Mouse (Mus musculus) thymus, postnatal 25 days (tissue): ENCODE data around the gene Nfkb1.

Experiments
- DNase-seq: peaks from one replicate; pipeline ENCODE4 v3.0.0; 2022

The Nfkb1 gene

DNA sequence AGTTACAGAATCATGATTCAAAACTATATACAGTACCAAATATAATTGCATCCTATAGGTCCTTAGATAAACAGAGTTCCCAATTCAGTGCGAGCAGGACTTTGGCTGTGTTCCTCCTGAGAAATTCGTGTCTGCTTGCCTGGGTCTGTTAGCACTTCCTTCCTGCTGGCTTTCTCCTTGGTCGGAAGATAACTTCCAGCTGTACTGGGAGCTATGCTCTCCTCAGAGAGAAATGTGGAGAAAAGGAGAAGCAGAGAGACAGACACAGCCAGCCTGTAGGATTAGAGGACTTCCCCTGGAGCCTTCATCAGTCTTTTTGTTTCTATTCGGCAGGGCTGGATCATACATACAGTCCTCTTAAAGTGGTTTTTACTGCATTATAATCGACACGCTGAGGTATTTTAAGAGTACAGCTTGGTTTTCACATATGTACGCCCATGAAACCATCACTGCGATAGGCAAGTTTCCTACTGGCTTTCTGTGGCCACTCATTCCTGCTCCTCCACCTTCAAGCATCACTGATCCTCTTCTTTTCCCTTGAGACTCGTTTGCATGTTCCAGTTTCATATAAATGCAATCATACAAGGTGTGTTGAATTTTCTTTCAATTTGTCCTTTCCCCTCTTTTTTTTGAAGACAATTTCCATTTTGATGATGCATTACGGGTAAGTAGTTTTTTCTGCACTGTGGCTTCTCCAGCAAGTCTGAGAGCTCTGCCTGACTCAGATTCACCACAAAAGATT is 8.3 kb upstream of the Nfkb1 start:
- DNase-seq, result no peak

DNA sequence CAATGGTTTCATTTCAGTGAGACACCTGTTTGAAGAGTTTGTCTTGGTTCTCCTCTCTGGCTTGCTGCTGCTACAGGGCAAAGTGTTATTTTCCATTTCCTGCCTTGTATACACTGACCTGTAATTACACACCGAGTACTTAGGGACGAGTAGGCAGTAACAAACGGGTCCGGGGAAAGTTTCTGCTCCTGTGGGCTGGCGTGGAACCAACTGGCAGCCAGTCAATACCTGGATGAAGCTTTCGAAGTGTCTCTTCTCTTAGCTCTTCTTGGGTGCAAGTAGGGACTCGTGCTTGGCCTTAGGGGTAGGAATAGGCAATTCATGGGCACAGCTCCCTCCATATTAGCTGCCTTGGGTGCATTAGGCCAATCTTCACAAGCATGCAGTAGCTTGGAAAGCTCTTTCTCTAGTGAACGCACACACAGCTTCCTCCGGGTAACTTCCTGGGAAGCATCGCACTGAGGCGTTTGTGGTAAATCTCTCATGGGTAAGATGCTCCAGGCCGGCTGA is 7.2 kb upstream of the Nfkb1 start:
- DNase-seq, result no peak

DNA sequence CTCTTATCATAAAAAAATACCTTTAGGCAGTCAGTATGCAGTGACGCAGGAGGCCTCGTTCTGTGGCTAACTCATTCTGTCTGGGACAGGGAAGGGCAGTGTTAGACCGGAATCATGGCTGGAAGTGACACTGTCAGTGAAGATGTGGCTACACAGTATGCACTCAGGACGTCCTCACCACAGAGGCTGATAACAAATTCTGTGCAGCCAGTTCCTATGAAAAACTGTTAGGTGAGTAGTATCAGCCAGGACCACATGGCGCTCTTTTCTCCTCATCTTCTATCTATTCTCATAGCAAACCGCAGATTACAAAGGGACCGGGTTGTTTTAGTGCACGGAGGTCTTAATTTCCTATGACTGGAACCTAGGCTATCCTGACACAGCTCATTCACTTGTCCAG is 4.9 kb upstream of the Nfkb1 start:
- no peak for DNase-seq

DNA sequence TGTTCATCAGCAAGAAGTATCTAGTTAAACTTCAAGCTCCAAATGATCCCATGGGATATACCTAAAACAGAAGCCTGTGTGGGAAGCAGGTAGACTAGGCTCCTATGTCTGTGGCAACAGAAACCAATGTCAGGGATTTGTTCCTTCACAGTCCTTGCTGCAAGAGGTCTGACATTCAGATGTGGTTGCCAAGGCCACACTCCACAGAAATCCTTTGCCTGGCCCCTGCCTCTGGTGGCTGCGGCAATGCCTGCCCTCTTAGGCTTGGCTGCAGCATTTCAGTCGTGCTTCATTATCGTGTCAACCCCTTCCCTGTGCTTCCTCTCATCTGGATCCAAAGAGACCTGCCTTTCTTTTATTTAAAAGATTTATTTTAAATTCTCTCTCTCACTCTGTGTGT is 1.7 kb upstream of the Nfkb1 start:
- DNase-seq, result no peak

DNA sequence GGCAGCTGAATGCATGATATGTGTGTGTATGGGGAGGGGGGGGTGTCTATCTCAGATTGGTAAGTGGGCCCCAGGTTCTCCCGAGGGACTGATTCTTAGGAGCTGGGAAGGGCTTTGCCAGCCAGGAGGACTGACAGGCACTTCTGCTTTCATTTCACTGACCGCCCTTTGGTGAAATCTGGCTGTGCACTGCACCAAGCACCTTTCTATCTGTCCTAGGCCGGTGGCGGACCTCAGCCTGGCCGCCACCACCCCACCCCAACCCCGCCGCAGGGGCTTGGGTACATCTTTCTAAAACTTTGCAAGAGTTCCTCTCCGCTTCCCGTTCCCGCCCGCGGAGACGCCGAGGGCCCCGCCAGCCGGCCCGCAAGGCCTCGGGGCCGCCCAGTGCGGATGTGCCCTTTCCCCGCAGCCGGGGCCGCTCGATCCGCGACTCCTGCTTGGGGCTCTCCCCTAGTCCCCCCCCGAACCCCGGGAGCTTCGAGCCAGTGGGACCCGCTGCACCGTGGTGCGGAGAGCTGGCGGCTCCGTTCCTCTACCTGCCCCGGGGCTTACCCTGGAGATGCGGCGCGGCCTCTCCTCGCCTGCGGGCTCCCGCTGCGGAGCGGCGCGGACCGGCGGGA is 668 bp downstream of the Nfkb1 start:
- peak; percentile 71 for DNase-seq

DNA sequence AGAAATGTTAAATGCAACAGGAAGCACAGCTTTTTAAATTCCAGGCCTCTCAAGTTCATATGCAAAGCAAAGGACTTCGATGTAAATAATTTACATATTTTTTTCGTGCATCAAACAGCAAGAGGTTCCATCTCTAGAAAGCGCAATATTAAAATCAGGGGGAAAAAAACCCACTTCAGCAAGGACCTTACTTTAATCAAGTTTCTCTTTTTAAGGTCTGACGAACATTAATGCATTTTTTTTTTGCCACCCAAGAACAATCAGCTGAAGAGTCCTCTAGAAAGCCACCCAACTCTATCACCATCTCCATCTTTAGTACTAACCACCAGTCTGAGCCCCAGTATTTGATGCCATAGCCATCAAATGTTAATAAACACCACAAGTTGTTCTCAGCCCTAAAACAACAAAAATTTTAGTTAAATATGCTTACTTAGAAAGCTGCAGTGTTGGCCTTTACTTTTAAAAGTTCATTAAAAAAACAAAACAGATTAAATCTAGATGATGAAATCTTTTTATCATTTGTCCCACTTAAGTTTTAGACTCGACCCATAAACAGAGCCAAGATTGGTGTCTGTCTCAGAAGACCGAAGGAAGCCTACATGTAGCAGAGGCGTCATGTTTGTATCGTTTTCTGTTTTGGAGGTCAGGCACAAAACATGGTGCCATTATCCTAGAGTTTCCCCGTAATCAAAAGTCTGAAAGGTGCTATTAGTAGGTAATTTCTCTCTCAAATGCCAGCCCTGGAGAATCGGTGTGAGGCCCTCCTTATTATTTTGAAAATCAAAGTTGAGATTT is 1.4 kb downstream of the Nfkb1 start:
- peak; percentile 12 for DNase-seq

DNA sequence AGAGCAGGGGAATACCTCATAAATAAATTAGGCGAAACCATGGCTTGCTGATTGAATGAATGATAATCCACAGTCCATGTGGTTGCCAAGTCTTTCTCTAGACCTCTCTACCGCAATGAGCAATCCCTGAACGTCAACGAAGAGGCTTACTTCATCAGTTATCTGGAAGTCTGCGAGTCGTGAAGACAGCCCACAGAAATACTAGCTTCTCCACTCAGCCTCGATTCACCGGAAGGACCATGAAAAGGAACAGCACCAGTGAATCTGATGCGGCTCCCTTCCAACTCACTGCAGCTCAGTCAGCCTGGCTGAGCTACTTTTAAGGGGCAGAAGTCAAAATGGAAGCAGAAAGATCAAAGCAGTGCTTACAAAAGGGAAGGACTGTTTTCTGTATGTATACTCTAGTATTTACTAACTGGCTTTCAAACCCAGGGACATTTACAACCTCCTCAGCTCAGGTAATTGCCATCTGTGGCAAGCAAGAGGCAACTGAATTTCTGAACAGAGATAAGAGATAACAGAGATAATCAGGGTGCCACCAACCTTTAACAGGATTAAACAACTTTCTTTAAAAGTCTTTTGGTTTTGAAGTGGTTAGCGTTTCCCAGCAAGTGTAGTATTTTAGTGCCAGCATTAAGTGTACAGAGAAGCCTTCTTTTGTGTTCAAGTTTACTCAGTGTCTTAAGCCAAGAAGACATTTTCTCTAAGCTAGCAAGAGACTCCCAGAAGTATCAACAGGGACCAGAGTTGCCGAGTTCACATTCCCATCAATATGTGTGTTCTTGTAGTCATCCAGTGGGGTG is 2.2 kb downstream of the Nfkb1 start:
- DNase-seq, result no peak

DNA sequence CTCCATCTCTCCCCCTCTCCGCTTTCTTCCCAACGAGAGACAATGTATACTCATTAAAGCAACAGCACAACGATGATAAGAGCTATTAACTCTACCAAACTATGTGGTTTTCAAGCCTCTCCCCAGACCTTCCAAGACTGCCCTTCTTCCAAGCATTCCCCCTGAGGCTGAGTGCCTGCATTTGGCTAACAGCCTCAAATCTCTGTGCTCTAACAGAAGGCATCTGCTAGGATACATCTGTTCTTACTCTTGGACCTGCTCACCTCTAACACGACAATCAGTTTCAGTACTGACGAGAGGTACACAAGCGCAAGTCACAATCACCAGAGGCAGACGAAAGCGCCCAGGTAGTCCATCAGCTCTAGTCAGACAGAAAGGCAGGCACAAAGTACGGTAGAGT is 3.4 kb downstream of the Nfkb1 start:
- no peak for DNase-seq

DNA sequence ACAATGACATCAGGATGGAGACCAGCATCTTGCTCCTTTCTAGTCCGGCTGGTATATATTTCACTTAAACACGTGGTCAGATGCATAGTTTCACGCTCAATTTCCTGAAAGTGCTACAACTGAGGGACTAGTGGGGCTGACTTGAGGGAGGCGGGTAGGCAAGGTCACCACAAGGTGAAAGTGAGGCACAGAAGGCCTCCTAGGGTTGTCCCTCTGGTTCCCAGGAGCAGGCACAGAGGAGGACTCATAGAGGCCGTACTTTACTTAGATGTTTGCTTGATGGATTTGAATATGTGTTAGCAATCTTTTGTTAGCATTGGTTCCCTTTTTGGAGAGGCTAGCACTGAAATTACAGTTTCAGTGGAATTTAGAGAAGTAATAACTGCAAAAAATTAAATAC is 4.9 kb downstream of the Nfkb1 start:
- DNase-seq, result no peak

DNA sequence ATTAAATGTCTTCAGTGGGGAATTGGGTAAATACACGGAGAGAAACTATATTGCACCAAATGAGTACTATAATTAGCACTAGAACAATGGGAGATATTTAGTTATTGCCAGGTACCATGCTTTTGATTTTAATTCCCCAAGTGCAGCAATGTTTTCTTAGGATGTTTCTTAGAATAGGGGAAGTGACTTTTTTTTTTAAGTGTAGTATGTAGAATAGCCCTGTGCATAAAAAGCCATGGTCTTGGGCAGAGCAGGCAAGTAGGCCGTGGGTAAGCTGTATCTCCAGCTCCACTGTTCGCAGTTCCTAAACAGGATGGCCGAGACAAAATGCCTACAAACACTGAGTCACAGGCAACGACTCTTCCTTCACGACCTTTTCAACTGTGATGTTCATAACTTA is 8.1 kb downstream of the Nfkb1 start:
- DNase-seq, result no peak

DNA sequence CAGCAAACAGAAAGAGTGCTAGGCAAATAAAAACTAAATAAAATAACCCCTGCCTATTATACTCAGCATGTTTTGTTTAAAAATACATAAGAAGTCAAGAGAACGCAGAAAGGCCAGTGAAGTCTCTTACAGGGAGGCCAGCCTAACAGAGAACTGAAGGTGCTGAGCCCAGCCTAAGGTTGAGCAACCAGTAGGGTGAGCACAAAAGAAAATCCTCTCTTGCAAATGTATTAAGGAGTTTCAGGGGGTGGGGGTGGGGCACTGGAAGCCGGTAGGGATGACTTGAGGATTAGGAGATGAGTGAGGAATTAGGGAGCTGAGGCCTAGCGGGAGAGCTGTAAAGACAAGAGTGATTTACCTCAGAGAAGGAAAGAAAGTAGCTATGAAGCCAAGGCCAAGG is 9.1 kb downstream of the Nfkb1 start:
- no peak for DNase-seq

DNA sequence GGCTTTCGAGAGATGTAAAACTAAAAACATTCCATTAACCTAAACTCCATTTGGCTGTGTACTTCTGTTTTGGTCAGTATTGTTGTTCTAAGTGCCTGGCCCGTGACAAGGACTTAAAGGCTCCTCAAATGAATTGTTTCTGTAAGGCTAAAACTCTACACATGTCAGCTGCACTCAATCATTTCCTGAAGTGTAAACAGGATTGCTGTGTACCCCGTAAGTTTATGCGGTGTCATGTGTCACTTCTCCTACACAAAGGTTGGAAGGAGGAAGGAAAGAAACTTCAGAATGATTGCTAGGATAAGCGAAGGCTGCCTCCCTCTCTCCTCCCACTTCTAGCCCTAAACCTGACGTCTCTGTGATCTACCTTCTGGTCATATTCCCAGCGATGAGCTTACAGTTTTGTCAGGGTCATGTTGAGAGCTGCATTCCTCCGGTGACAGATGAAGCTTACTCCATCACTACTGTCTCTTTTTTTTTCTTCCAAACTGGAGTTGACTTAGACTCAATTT is 10.0 kb downstream of the Nfkb1 start:
- DNase-seq, result no peak

DNA sequence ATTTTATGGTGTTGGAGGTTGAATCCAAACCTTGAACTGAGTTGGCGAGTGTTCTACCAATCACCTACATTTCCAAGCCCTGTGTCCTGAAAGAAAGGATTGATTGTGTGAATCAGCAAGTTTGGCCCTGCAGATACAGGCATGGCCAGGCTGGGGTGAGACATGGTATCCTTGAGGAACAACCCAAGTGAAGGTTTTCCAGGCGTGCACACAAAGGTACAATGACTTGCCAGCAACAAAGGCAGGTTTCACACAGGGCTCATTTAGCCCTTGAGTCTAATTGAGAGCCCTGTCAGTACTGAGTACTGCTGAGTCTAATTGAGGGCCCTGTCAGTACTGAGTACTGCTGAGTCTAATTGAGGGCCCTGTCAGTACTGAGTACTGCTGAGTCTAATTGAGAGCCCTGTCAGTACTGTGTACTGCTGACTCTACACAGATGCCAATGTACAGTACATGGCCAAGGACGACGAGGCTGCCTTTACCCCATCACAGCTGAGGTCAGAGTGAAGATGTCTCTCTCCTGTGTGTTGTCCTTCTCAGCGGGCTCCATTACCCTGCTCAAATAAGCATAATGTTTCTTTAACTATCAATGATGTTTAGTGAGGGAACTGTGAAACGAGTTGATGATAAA is 11.0 kb downstream of the Nfkb1 start:
- DNase-seq, result no peak

DNA sequence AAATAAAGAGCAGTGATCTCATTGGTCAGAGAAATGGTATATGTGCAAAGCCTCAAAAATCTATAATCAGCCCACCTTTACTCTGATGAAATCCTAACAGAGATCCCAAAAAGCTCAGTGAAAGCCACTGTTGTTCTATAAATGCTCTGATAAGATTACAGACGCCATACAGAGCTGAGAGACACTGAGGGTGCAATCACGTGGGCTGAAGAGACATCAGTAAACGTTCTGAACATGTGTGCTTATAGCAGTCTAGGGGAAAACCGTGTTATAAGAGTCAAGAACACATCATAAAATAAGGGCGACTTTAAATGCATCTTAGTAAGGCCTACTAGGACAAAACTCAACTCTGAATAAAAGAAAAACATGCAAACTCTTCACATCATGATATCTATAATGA is 14.3 kb downstream of the Nfkb1 start:
- no peak for DNase-seq

DNA sequence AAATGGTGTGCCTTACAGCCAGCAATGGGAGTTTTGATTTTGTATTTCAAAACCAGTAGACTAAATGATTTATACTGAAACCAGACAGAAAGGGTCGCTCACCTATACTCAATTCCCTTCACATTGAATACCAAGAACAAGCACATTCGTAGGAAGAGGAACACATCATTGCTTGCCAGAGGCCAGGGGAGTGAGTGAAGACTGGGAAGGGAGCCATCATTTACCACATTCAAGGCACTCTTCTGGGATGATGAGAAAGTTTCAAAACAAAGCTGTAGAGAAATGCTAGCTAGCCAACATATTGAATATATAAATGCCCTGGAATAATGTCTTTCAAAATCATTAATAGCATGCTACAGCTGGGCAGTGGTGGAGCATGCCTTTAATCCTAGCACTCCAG is 15.0 kb downstream of the Nfkb1 start:
- no peak for DNase-seq

DNA sequence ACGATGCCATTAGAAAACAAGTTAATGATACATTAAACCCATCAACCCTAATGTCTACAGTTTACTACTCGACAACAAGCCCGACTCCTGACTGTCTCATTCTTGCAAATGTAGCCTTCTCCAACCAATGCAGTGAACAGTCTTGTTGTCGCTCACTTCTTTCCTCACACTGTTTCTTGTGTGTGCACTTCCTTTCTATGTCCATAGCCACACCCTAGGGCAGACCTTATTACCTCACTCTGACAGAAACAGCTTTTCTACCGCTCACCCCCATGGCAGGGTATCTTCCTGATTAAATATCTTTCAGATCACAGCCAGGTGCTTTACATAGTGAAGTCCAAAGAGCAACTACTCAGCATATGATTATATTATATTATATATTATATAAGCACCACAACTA is 15.9 kb downstream of the Nfkb1 start:
- no peak for DNase-seq

DNA sequence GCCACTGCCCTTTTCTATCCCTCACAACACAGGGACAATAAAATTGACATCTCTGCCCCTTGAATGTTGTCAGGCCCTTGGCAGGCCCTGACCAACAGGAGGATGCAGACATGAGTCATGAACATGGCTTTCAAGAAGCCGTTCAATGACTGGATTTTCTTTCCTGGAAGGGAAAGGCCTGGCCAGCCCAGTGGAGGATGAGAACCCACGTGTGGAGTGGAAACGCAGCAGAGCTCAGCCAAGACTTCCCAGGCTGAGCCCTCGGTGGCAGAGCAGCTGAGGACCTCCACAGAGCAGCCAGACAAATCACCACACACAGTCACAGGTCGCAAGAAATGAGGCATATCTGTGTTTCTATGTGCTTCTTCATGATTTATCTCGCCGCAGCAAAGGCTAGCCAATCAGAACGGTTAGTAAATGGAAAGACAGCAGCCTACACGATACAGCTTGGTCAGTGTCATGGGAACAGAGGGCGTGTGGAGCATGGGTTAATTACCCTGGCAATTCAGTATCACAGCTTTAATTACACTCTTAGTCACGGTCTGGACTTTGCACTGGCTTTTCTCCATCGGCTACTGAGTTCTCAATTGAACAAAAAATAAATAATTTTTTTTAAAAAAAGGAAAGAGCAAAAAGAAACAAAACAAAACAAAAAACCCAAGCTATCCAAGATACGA is 16.5 kb downstream of the Nfkb1 start:
- DNase-seq, result no peak

DNA sequence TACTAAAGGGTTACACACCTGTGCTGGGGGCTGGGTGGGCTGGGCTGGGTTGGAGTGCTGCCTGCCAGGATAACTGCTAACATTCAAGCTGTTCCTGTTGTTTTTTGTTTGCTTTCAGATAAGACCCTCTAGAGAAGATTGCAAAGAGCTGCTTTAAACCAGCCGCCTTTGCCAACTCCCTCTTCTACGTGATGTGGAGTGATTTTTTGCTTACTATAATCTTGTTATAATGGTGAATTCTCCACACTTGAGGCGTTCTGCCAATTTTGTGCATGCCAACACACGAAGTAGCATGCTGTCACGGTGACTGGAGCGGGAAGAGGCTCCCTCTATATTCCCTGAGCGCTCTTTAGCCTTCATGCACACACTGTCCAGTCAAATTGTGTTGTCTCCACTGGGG is 17.7 kb downstream of the Nfkb1 start:
- DNase-seq, result no peak

DNA sequence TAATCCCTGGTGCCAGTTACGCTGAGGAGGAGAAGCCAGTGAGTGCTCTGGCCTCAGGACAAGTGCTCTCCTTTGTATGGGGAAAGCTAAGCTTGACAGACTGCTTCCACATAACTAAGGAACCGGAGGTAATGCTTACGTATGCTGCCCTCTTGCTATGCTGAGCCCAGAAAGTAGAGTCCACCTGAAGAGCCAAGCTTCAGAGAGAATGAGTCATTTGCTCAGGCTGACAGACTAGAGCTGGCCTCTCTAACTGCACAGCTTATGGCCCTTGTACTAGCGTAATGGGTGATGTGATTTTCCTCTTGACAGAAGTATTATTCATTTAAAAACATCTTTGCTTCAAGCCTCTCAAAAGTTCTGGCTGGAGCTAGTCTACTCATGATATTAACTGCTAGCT is 18.3 kb downstream of the Nfkb1 start:
- no peak for DNase-seq

DNA sequence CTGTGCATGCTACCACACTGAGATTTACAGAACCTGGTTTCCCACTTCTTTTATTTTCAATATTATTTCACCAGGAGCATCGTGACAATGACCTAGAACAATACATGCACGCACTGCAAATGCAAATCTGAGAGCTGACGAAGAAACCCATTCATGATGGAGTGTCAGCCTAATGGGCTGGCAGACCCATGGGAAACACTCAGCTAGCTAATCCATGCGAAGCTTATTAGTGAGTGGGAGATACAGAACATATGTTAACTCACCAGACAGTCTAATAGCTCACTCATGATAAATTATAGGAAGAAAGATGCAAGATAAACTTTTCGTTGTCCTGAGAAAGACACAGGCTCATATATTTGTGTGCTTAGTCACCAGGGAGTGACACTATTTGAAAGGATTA is 19.2 kb downstream of the Nfkb1 start:
- DNase-seq, result no peak

DNA sequence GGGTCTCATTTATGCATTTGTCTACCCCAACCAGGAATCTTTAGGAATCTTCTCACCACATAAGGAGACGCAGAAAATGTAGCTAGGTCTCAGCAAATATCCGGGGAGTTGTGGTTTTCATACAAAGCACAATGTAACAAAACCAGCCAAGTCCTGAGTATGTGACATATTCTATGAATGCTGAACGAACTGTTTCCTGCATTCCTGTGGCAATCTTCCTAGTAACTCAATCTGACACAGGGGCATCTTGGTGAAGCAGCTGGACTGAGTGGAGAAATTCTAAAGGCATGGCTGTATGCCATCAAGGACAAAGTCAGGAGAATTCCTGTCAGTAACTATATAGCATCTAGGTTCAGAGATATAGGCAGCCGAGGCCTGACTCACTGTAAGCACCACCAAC is 20.5 kb downstream of the Nfkb1 start:
- no peak for DNase-seq

DNA sequence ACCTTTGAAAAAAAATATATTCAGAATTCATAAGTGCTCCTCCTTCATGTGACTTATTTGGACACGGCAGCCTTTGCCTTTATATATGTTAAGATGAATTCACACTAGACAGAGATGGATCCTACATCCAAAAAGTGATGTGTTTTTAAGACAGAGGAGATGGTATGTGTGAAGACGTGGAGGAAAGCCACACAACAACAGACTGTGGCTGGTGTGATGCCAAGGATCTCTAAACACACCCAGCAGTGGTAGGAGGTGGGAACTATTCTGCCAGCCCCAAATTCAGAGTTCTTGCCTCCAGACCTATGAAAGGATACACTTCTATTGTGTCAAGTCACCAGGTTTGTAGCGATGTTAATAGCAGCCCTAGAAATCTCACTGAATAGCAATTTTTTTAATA is 24.3 kb downstream of the Nfkb1 start:
- DNase-seq, result no peak
